Mouse (Mus musculus) bone marrow macrophage, adult 2 months (primary cell): ENCODE measurements around the gene Pcgf3.

ENCODE experiments used
- CTCF ChIP-seq: IDR thresholded peaks from 2 replicates; pipeline ENCODE4 v1.5.1; 2012; ENCODE audit warnings: low read depth, mild to moderate bottlenecking, low read length, moderate library complexity
- POLR2A ChIP-seq: IDR thresholded peaks from 2 replicates; pipeline ENCODE4 v1.6.1; 2012; ENCODE audit warnings: mild to moderate bottlenecking, low read depth, low read length, borderline replicate concordance

DNA sequence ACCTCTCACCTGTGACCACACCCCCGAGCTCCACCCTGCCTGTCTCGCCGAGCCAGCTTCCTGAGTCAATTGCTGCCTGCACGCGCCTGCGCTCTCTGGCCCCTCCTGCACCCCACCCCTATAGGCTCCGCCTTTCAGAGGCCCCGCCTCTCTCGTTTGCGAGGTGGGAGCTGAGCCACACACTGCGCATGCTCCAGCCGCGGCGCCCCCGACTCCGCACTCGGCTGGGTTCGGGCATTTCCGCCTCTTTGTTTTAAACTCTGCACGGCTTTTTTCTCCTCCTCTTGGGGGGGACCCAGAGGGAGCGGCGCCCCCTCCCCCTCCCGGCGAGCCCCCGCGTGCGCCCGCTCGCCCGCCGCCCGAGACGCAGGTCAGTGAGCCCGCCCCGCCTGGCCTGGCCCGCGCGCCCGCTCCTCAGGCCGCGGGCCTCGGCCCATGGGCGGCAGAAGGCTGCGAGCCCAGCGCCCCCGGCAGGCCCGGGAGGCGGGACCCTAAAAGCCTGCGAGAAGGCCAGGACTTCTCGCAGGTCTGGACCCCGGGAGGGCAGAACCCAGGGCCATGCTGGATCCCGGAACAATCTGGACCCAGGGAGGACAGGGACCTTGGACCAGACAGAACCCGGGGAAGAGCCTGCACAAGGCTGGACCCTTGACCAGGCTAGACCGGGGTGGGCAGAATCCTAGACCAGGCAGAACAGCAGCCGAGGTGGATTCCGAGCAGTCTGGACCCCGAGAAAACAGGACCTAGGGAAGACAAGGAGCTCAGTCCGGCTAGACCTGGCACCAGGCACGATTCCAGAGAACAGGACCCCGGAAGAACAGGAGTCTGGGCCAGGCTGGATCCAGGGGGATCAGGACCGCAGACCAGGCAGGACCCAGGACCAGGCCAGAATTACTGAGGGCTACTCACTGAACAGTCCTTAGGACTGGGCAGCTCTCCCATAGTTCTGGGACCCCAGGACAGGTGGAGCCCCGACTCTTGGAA lies at the start of gene Pcgf3:
- no peak for TF ChIP-seq CTCF
- TF ChIP-seq POLR2A = no peak
